Mouse (Mus musculus): ENCODE results near the gene Gm37240.
A peak's percentile ranks its signal among the peaks of the same experiment; 100 is the strongest.

Gene Gm37240

GRCm38 (mm10) chr3:84851801-84852200, 1035.5 kb downstream of the Gm37240 start:
- no peak for DNase-seq

- peak; percentile 49 for DNase-seq
Measured at GRCm38 (mm10) chr3:84850418-84850817, 1036.9 kb downstream of the Gm37240 start.

- DNase-seq: peak; percentile 34
Measured at GRCm38 (mm10) chr3:84848798-84849197, 1038.5 kb downstream of the Gm37240 start.

- DNase-seq: peak; percentile 83
Measured at GRCm38 (mm10) chr3:84843594-84843993, 1043.7 kb downstream of the Gm37240 start.

GRCm38 (mm10) chr3:84842793-84843192, 1044.5 kb downstream of the Gm37240 start:
- no peak for DNase-seq

- DNase-seq: no peak
Measured at GRCm38 (mm10) chr3:84841271-84841670, 1046.0 kb downstream of the Gm37240 start.

GRCm38 (mm10) chr3:84839499-84839898, 1047.8 kb downstream of the Gm37240 start:
- no peak for DNase-seq

- DNase-seq: no peak
Measured at GRCm38 (mm10) chr3:84837984-84838383, 1049.3 kb downstream of the Gm37240 start.

- DNase-seq: no peak
Measured at GRCm38 (mm10) chr3:84836029-84836428, 1051.3 kb downstream of the Gm37240 start.

GRCm38 (mm10) chr3:84829366-84829765, 1058.0 kb downstream of the Gm37240 start:
- no peak for DNase-seq

- no peak for DNase-seq
Measured at GRCm38 (mm10) chr3:84827617-84828016, 1059.7 kb downstream of the Gm37240 start.

GRCm38 (mm10) chr3:84826938-84827337, 1060.4 kb downstream of the Gm37240 start:
- no peak for DNase-seq

- DNase-seq: no peak
Measured at GRCm38 (mm10) chr3:84826405-84826804, 1060.9 kb downstream of the Gm37240 start.

GRCm38 (mm10) chr3:84825990-84826389, 1061.3 kb downstream of the Gm37240 start:
- no peak for DNase-seq

GRCm38 (mm10) chr3:84820654-84821201, 1066.6 kb downstream of the Gm37240 start:
- no peak for DNase-seq

GRCm38 (mm10) chr3:84816951-84817350, 1070.4 kb downstream of the Gm37240 start:
- no peak for DNase-seq

GRCm38 (mm10) chr3:84815461-84815860, 1071.9 kb downstream of the Gm37240 start:
- DNase-seq: peak; percentile 11

- DNase-seq: peak; percentile 12
Measured at GRCm38 (mm10) chr3:84814762-84815381, 1072.4 kb downstream of the Gm37240 start, which contains the start of gene Fbxw7. Gene Fbxw7 (plus strand): TSS chr3:84815268.

- peak; percentile 99 for DNase-seq
Measured at GRCm38 (mm10) chr3:84814157-84814761, 1073.1 kb downstream of the Gm37240 start.

GRCm38 (mm10) chr3:84813436-84814156, 1073.7 kb downstream of the Gm37240 start:
- DNase-seq: no peak

- DNase-seq: no peak
Measured at GRCm38 (mm10) chr3:84810803-84811202, 1076.5 kb downstream of the Gm37240 start.

- DNase-seq: no peak
Measured at GRCm38 (mm10) chr3:84808906-84809305, 1078.4 kb downstream of the Gm37240 start.

- DNase-seq: no peak
Measured at GRCm38 (mm10) chr3:84807826-84808225, 1079.5 kb downstream of the Gm37240 start.

GRCm38 (mm10) chr3:84806206-84806605, 1081.1 kb downstream of the Gm37240 start:
- no peak for DNase-seq
